Comparison of ENCODE assay signal across 10 mouse cellular contexts in genomic region chr11:68046916-68047315, GRCm38 (mm10).
A peak's percentile ranks its signal among the peaks of the same experiment; 100 is the strongest.
DNase-seq lines count a peak whose midpoint lies in the region; ATAC-seq and TF ChIP-seq lines count a peak whose summit lies in the region.
"Had no signal": no experiment of that assay in that cellular context is flagged by ENCODE, and none has a peak within 500 bp of the region (broad histone marks: within the 10 kb centered on the region; RNA-seq: fewer than 3 reads in every experiment).

No protein-coding gene starts in this region.

- DNase-seq in heart, postnatal 0 days (ENCODE audit: low spot score) = no peak
- no peak for DNase-seq in heart, adult 8-10 months (ENCODE audit: low spot score)
- DNase-seq in lung, embryonic 14.5 days = peak; percentile 31
- DNase-seq in lung, postnatal 4 days = no peak
- peak; percentile 70 for DNase-seq in embryo, embryonic 10 days (ENCODE audit: low spot score)
- peak; percentile 63 for DNase-seq in thymus, postnatal 14 days
- DNase-seq in layer of hippocampus, adult 11-12 months (ENCODE audit: low spot score) = no peak

- no peaks in the 10 kb centered on the region for H3K9me3 ChIP-seq in heart, postnatal 0 days (replicated peaks; ENCODE audit: control insufficient read depth, low read length)
- H3K9me3 ChIP-seq in lung, embryonic 14.5 days (ENCODE audit: low read depth, low read length) = no peaks in the 10 kb centered on the region
- H3K9me3 ChIP-seq: embryonic facial prominence, embryonic 15.5 days; stomach, embryonic 15.5 days had no signal

- ATAC-seq in heart, postnatal 0 days (ENCODE audit: insufficient read depth, low read depth) = no peak
- ATAC-seq in lung, embryonic 14.5 days (ENCODE audit: insufficient read depth) = no peak
- no peak for ATAC-seq in megakaryocyte, adult 5-6 weeks (ENCODE audit: poor library complexity, severe bottlenecking)

- H3K9ac ChIP-seq in heart, postnatal 0 days (replicated peaks; ENCODE audit: low read depth, low read length) = no peak overlapping the region
- no peak overlapping the region for H3K9ac ChIP-seq in lung, embryonic 14.5 days
- H3K9ac ChIP-seq: embryonic facial prominence, embryonic 15.5 days; stomach, embryonic 15.5 days had no signal

- H3K36me3 ChIP-seq in heart, postnatal 0 days (replicated peaks; ENCODE audit: control insufficient read depth, insufficient read depth, low read length) = no peaks in the 10 kb centered on the region
- no peaks in the 10 kb centered on the region for H3K36me3 ChIP-seq in lung, embryonic 14.5 days (ENCODE audit: insufficient read depth)
- H3K36me3 ChIP-seq: embryonic facial prominence, embryonic 15.5 days; stomach, embryonic 15.5 days had no signal

- H3K4me2 ChIP-seq in heart, postnatal 0 days (ENCODE audit: low read depth, low read length) = no peak overlapping the region
- H3K4me2 ChIP-seq in lung, embryonic 14.5 days = no peak overlapping the region
- H3K4me2 ChIP-seq: embryonic facial prominence, embryonic 15.5 days; stomach, embryonic 15.5 days had no signal

- WGBS in heart, postnatal 0 days = 51% methylated on average over 3 of the region's 3 CpGs
- 55% methylated on average over 3 of the region's 3 CpGs for WGBS in lung, embryonic 14.5 days

- no peak overlapping the region for H3K4me3 ChIP-seq in heart, postnatal 0 days (ENCODE audit: low read depth, low read length)
- no peak overlapping the region for H3K4me3 ChIP-seq in lung, embryonic 14.5 days (ENCODE audit: low read depth, low read length)
- H3K4me3 ChIP-seq: embryonic facial prominence, embryonic 15.5 days; stomach, embryonic 15.5 days had no signal

- TF ChIP-seq CTCF in heart, postnatal 0 days (IDR thresholded peaks at IDR 0.05; ENCODE audit: low read depth) = peak; percentile 47
- peak; percentile 55 for TF ChIP-seq CTCF in lung, embryonic 14.5 days (IDR thresholded peaks at IDR 0.05; ENCODE audit: low read depth)

- TF ChIP-seq EP300 in heart, postnatal 0 days (IDR thresholded peaks at IDR 0.05; ENCODE audit: low read depth) = no peak

- H3K4me1 ChIP-seq in heart, postnatal 0 days (ENCODE audit: control insufficient read depth, insufficient read depth) = 0 out of 2 replicates have a peak, but pooled peaks cover 3% of the 10 kb centered on the region
- peaks cover 9% of the 10 kb centered on the region; the same call in 1 of the 2 replicates for H3K4me1 ChIP-seq in lung, embryonic 14.5 days (ENCODE audit: insufficient read depth)
- H3K4me1 ChIP-seq: embryonic facial prominence, embryonic 15.5 days had no signal

- no peaks in the 10 kb centered on the region for H3K27me3 ChIP-seq in heart, postnatal 0 days (ENCODE audit: control insufficient read depth, insufficient read depth, low read length)
- no peaks in the 10 kb centered on the region for H3K27me3 ChIP-seq in lung, embryonic 14.5 days (ENCODE audit: insufficient read depth, low read length)
- H3K27me3 ChIP-seq: embryonic facial prominence, embryonic 15.5 days; stomach, embryonic 15.5 days had no signal

- no peak overlapping the region for H3K27ac ChIP-seq in heart, postnatal 0 days (ENCODE audit: low read depth)
- no peak overlapping the region for H3K27ac ChIP-seq in lung, embryonic 14.5 days (ENCODE audit: low read depth)
- H3K27ac ChIP-seq: embryonic facial prominence, embryonic 15.5 days; stomach, embryonic 15.5 days had no signal

Comparison
In these comparisons a context has a peak if more than half of its experiments do, and no peak if none do; other contexts are left out.
1. DNase-seq: peak in lung, embryonic 14.5 days (single experiment), embryo, embryonic 10 days (single experiment) and thymus, postnatal 14 days (single experiment); none in heart, postnatal 0 days (single experiment), heart, adult 8-10 months (single experiment), lung, postnatal 4 days (0 of 2) and layer of hippocampus, adult 11-12 months (single experiment).